Mouse (Mus musculus): Measurements from ENCODE around the gene Aldh16a1.

- TF ChIP-seq CTCF (IDR thresholded peaks at IDR 0.05; ENCODE audit: insufficient read depth, low read depth, low read length) (no peak), POLR2A (IDR thresholded peaks at IDR 0.05; ENCODE audit: insufficient read depth, low read depth, low read length) (no peak)
Measured at GRCm38 (mm10) chr7:45117566-45117965, 36.8 kb downstream of the Aldh16a1 start.
